In the genomic region with DNA sequence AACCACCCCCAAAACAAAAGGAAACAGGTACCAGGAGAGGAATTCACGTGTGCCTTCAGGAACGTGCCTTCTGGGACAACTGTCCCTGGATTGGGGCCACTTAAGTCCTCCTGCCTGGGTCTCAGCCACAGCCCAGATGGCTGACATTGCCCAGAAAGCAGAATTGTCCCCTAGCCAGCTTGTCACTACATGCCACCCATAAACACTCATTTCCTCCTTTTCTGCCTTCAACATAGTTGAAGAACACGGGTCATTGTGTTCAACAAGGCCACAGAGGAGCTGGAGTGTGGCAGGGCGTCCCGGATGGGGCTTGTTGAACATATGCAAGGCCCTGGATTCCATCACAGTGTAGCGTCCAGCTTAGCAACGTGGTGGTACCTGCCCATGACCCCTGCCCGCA, we compare ENCODE assay signal across 8 mouse cellular contexts. TPM values are rescaled to one million over a fixed set of nuclear protein-coding genes. Genes with fewer than 3 reads are reported as not detected.
DNase-seq lines count a peak whose midpoint lies in the region; ATAC-seq and TF ChIP-seq lines count a peak whose summit lies in the region.
"Had no signal": no experiment of that assay in that cellular context is flagged by ENCODE, and none has a peak within 500 bp of the region (broad histone marks: within the 10 kb centered on the region; RNA-seq: fewer than 3 reads in every experiment).

No protein-coding gene starts in this region.

- H3K4me2 ChIP-seq in kidney, embryonic 15.5 days: no peak overlapping the region
- H3K4me2 ChIP-seq in midbrain, postnatal 0 days (ENCODE audit: low read depth, low read length, poor library complexity, severe bottlenecking): no peak overlapping the region

- H3K27ac ChIP-seq in kidney, embryonic 15.5 days: peak overlapping the region; percentile 54
- no peak overlapping the region for H3K27ac ChIP-seq in midbrain, postnatal 0 days (ENCODE audit: low read depth, low read length)

- no peak overlapping the region for H3K4me3 ChIP-seq in kidney, embryonic 15.5 days (replicated peaks)
- no peak overlapping the region for H3K4me3 ChIP-seq in midbrain, postnatal 0 days (ENCODE audit: low read depth, low read length)

- 56% methylated on average over 8 of the region's 8 CpGs for WGBS in kidney, embryonic 15.5 days
- 79% methylated on average over 8 of the region's 8 CpGs for WGBS in midbrain, postnatal 0 days

- peaks cover 69% of the 10 kb centered on the region for H3K4me1 ChIP-seq in kidney, embryonic 15.5 days
- H3K4me1 ChIP-seq in midbrain, postnatal 0 days (ENCODE audit: insufficient read depth, low read length): no peaks in the 10 kb centered on the region

- ATAC-seq in kidney, embryonic 15.5 days (replicated peaks; ENCODE audit: low FRiP score): no peak
- ATAC-seq in granulocyte monocyte progenitor cell, adult 5-6 weeks (replicated peaks; ENCODE audit: poor library complexity, severe bottlenecking): peak; percentile 70
- peak; percentile 63 for ATAC-seq in megakaryocyte, adult 5-6 weeks (ENCODE audit: poor library complexity, severe bottlenecking)
- no peak for ATAC-seq in midbrain, postnatal 0 days (ENCODE audit: low FRiP score)

- intact Hi-C loops in left cerebral cortex, postnatal 25 days (cut with DNase I): no loop called here

- H3K9ac ChIP-seq in kidney, embryonic 15.5 days: 0 out of 2 replicates have a peak overlapping the region, but pooled peaks have one; percentile 18
- no peak overlapping the region for H3K9ac ChIP-seq in midbrain, postnatal 0 days (replicated peaks; ENCODE audit: low read length, poor library complexity, severe bottlenecking)

- no peak for DNase-seq in kidney, adult 11 months
- peak; percentile 63 for DNase-seq in cerebellum, adult 8-10 months
- no peak for DNase-seq in midbrain, postnatal 0 days (ENCODE audit: low spot score)
- no peak for DNase-seq in left cerebral cortex, postnatal 25 days (ENCODE audit: low spot score in 2 of 2)
- DNase-seq: kidney, adult 2 months had no signal

- H3K27me3 ChIP-seq in kidney, embryonic 15.5 days: no peaks in the 10 kb centered on the region
- no peaks in the 10 kb centered on the region for H3K27me3 ChIP-seq in midbrain, postnatal 0 days (ENCODE audit: insufficient read depth, low read length)

- TF ChIP-seq CTCF in midbrain, postnatal 0 days (IDR thresholded peaks at IDR 0.05): no peak

- H3K36me3 ChIP-seq in kidney, embryonic 15.5 days: peaks cover 5% of the 10 kb centered on the region; the same call in 1 of the 2 replicates
- H3K36me3 ChIP-seq in midbrain, postnatal 0 days (ENCODE audit: insufficient read depth, low read length): peaks cover 5% of the 10 kb centered on the region

- no peaks in the 10 kb centered on the region for H3K9me3 ChIP-seq in kidney, embryonic 15.5 days (replicated peaks)
- no peaks in the 10 kb centered on the region for H3K9me3 ChIP-seq in midbrain, postnatal 0 days (ENCODE audit: low read length)

RNA-seq across cellular contexts. Expression of a gene that starts 9.1 kb away (rescaled TPM):
- 78.5 and 79.2 TPM in 2 replicates for polyA plus RNA-seq in kidney, embryonic 15.5 days (2015; fragmentation: Nextera tagmentation; extraction: Ambion mirVana)
- 85.6 and 87.2 TPM in 2 replicates for total RNA-seq in granulocyte monocyte progenitor cell, adult 5-6 weeks (2014; fragmentation: Nextera tagmentation)
- 21.8 and 30.8 TPM in 2 replicates for total RNA-seq in granulocyte monocyte progenitor cell, adult 5-6 weeks (2017)
- 268 and 269 TPM in 2 replicates for total RNA-seq in megakaryocyte, adult 5-6 weeks (2015)
- 135 and 141 TPM in 2 replicates for total RNA-seq in megakaryocyte, adult 5-6 weeks (2017)
- total RNA-seq in midbrain, postnatal 0 days (2014; rRNA removed): 27.0 and 42.1 TPM in 2 replicates
- 32.6 and 35.3 TPM in 2 replicates for polyA plus RNA-seq in midbrain, postnatal 0 days (2015; fragmentation: Nextera tagmentation; extraction: Ambion mirVana)
- total RNA-seq in left cerebral cortex, postnatal 25 days (2021): 10 to 100 TPM; 24.6 to 28.3 TPM

RNA-seq across cellular contexts. Expression of a gene that starts 23.5 kb away (rescaled TPM):
- polyA plus RNA-seq in kidney, embryonic 15.5 days (2015; fragmentation: Nextera tagmentation; extraction: Ambion mirVana): 21.8 and 23.4 TPM in 2 replicates
- 0.43 and 4.2 TPM in 2 replicates for total RNA-seq in granulocyte monocyte progenitor cell, adult 5-6 weeks (2014; fragmentation: Nextera tagmentation)
- total RNA-seq in granulocyte monocyte progenitor cell, adult 5-6 weeks (2017): 0.26 and 0.82 TPM in 2 replicates
- 1.5 TPM in 2 replicates for total RNA-seq in megakaryocyte, adult 5-6 weeks (2015)
- total RNA-seq in megakaryocyte, adult 5-6 weeks (2017): 0.94 and 1.8 TPM in 2 replicates
- 1.2 and 3.4 TPM in 2 replicates for total RNA-seq in midbrain, postnatal 0 days (2014; rRNA removed)
- 0.88 and 1.4 TPM in 2 replicates for polyA plus RNA-seq in midbrain, postnatal 0 days (2015; fragmentation: Nextera tagmentation; extraction: Ambion mirVana)
- total RNA-seq in left cerebral cortex, postnatal 25 days (2021): 1 to 10 TPM; 1.9 to 2.2 TPM

RNA-seq across cellular contexts. Expression of a gene that starts 25.8 kb away (rescaled TPM):
- polyA plus RNA-seq in kidney, embryonic 15.5 days (2015; fragmentation: Nextera tagmentation; extraction: Ambion mirVana): 16.5 and 17.4 TPM in 2 replicates
- total RNA-seq in granulocyte monocyte progenitor cell, adult 5-6 weeks (2014; fragmentation: Nextera tagmentation): 6.0 and 25.2 TPM in 2 replicates
- 9.8 and 12.6 TPM in 2 replicates for total RNA-seq in granulocyte monocyte progenitor cell, adult 5-6 weeks (2017)
- total RNA-seq in megakaryocyte, adult 5-6 weeks (2015): 2.6 and 3.0 TPM in 2 replicates
- total RNA-seq in megakaryocyte, adult 5-6 weeks (2017): 6.9 and 7.6 TPM in 2 replicates
- total RNA-seq in midbrain, postnatal 0 days (2014; rRNA removed): 10.9 and 11.2 TPM in 2 replicates
- polyA plus RNA-seq in midbrain, postnatal 0 days (2015; fragmentation: Nextera tagmentation; extraction: Ambion mirVana): 12.6 and 14.4 TPM in 2 replicates
- 10 to 100 TPM; 11.6 to 13.6 TPM for total RNA-seq in left cerebral cortex, postnatal 25 days (2021)

Comparison
In these comparisons a context has a peak if more than half of its experiments do, and no peak if none do; other contexts are left out.
1. ATAC-seq: peak in granulocyte monocyte progenitor cell, adult 5-6 weeks (single experiment) and megakaryocyte, adult 5-6 weeks (single experiment); none in kidney, embryonic 15.5 days (single experiment) and midbrain, postnatal 0 days (single experiment).